Mouse (Mus musculus) liver, adult 2 months (tissue): Measurements from ENCODE around the gene Hc. TPM values are rescaled to one million over a fixed set of nuclear protein-coding genes. Genes with fewer than 3 reads are reported as not detected.

ENCODE experiments used
- DNase-seq: peaks from one replicate; pipeline ENCODE4 v3.0.0-alpha.2; 2011; ENCODE audit warnings: low read depth, low spot score; ENCODE audit errors: extremely low read depth
- H3K27ac ChIP-seq: fragments of 200-500 bp; replicated peaks from 2 replicates; pipeline ENCODE4 v1.5.1; 2012; ENCODE audit warnings: low read depth, mild to moderate bottlenecking, control low read depth, inconsistent platforms, low read length; ENCODE audit not compliant: insufficient read depth
- H3K27me3 ChIP-seq: fragments of 200-500 bp; 2 replicates; pipeline ENCODE4 v1.6.1; 2012; ENCODE audit warnings: mild to moderate bottlenecking, moderate library complexity, low read length, inconsistent platforms; ENCODE audit not compliant: control insufficient read depth, insufficient read depth
- H3K36me3 ChIP-seq: fragments of 200-500 bp; 2 replicates; pipeline ENCODE4 v1.6.1; 2012; ENCODE audit warnings: low read length, inconsistent platforms; ENCODE audit not compliant: control insufficient read depth, insufficient read depth
- H3K4me1 ChIP-seq: fragments of 200-500 bp; 2 replicates; pipeline ENCODE4 v1.6.1; 2011; ENCODE audit warnings: low read length; ENCODE audit not compliant: control insufficient read depth, insufficient read depth
- H3K4me3 ChIP-seq: fragments of 200-500 bp; 2 replicates; pipeline ENCODE4 v1.5.1; 2011; ENCODE audit warnings: low read depth, mild to moderate bottlenecking, control low read depth, low read length, moderate library complexity; ENCODE audit not compliant: insufficient read depth
- H3K79me2 ChIP-seq: fragments of 200-500 bp; 2 replicates; pipeline ENCODE4 v1.6.1; 2012; ENCODE audit warnings: inconsistent platforms, mild to moderate bottlenecking, low read length, moderate library complexity; ENCODE audit not compliant: control insufficient read depth, insufficient read depth
- H3K9ac ChIP-seq: fragments of 200-500 bp; 2 replicates; pipeline ENCODE4 v1.6.1; 2012; ENCODE audit warnings: low read depth, mild to moderate bottlenecking, control low read depth, inconsistent platforms, low read length
- CTCF ChIP-seq: fragments of 200-500 bp; IDR thresholded peaks from 2 replicates; pipeline ENCODE4 v1.5.1; 2011; ENCODE audit warnings: low read depth, low read length, control low read depth
- POLR2A ChIP-seq: fragments of 200-500 bp; IDR thresholded peaks from 2 replicates; pipeline ENCODE4 v1.6.1; 2011; ENCODE audit warnings: low read length, control low read depth; ENCODE audit not compliant: insufficient read depth; ENCODE audit errors: extremely low read depth
- WGBS: fragments of 180-500 bp; shearing (Covaris S2); methylation state at CpG from one replicate; pipeline ENCODE4 v1.1.7; 2018; 5-methylcytosine and 5-hydroxymethylcytosine counted together
- polyA plus RNA-seq: library from polyadenylated mRNA; depleted of rRNA; stranded (reverse); fragments of >200 nt; gene quantifications from 2 replicates; pipeline ENCODE4 v1.2.3, GENCODE M21; 2012
- total RNA-seq: library from RNA; depleted of rRNA; stranded (reverse); fragments of >200 nt; gene quantifications from 2 replicates; pipeline ENCODE4 v1.2.3, GENCODE M21; 2014

The Hc gene
- total and polyA plus RNA-seq, 2 experiments: 139 to 594 TPM

- 9% methylated on average over 2 of the region's 2 CpGs for WGBS
- Histone ChIP-seq H3K27me3 (no peaks in the 10 kb centered on the region), H3K4me3 (peak overlapping the region; percentile 17; the same call in 1 of the 2 replicates), H3K4me1 (peaks cover 17% of the 10 kb centered on the region), H3K36me3 (peaks cover 21% of the 10 kb centered on the region), H3K27ac (no peak overlapping the region; the same call in 1 of the 2 replicates), H3K79me2 (peaks cover 29% of the 10 kb centered on the region; the same call in 1 of the 2 replicates), H3K9ac (0 out of 2 replicates have a peak overlapping the region, but pooled peaks have one; percentile 16)
- peak; percentile 84 for DNase-seq
- TF ChIP-seq POLR2A (no peak), CTCF (no peak)
Observed at GRCm38 (mm10) chr2:35058325-35058724, 2.9 kb downstream of the Hc start.

DNA sequence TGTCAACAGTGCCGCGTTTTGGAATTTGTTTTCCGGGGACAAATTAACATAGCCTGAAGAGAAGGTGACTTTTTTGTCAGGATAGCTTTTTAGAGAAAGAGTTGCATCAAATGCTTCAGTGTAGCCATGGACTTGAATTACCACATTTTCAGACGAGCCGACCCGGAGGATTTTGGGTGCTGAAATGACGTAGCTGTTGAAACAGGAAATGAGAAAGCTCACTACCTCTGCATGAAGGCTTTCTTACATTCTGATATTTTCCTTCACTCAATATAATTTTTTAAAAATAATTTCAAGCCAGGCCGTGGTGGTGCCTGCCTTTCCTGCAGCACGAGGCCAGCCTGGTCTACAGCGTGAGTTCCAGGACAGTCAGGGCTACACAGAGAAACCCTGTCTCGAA, 4.0 kb downstream of the Hc start:
- H3K79me2 ChIP-seq: peaks cover 31% of the 10 kb centered on the region; the same call in 1 of the 2 replicates
- H3K36me3 ChIP-seq: peaks cover 25% of the 10 kb centered on the region
- peaks cover 12% of the 10 kb centered on the region; the same call in 1 of the 2 replicates for H3K4me1 ChIP-seq
- H3K9ac ChIP-seq: no peak overlapping the region
- no peak for TF ChIP-seq POLR2A
- no peak for TF ChIP-seq CTCF
- 68% methylated on average over 11 of the region's 11 CpGs for WGBS
- no peak overlapping the region for H3K4me3 ChIP-seq
- no peaks in the 10 kb centered on the region for H3K27me3 ChIP-seq
- DNase-seq: no peak
- no peak overlapping the region for H3K27ac ChIP-seq

DNA sequence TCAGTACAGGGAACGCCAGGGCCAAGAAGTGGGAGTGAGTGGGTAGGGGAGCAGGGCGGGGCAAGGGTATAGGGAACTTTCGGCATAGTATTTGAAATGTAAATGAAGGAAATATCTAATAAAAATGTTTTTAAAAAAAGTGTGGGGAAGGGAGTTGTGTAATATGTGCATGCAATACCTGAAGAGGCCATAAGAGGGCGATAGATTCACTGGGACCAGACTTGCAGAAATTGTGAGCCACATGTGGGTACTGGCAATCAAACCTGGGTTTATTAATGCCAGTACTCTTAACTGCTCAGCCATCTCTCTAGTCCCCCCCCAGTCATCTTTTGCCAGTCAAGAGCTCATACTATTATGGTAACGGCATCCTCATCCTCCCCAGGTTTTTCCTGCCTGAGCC, 12.4 kb downstream of the Hc start:
- DNase-seq: peak; percentile 66
- 48% methylated on average over 5 of the region's 5 CpGs for WGBS
- Histone ChIP-seq H3K27me3 (no peaks in the 10 kb centered on the region), H3K9ac (no peak overlapping the region), H3K27ac (no peak overlapping the region), H3K4me1 (peaks cover 11% of the 10 kb centered on the region; the same call in 1 of the 2 replicates), H3K4me3 (no peak overlapping the region), H3K79me2 (peaks cover 6% of the 10 kb centered on the region; the same call in 1 of the 2 replicates), H3K36me3 (peaks cover 43% of the 10 kb centered on the region)
- TF ChIP-seq POLR2A: no peak
- peak; percentile 70 for TF ChIP-seq CTCF

GRCm38 (mm10) chr2:35044956-35045355, 16.3 kb downstream of the Hc start:
- Histone ChIP-seq H3K4me3 (no peak overlapping the region), H3K79me2 (no peaks in the 10 kb centered on the region; the same call in 1 of the 2 replicates), H3K27me3 (no peaks in the 10 kb centered on the region), H3K4me1 (no peaks in the 10 kb centered on the region), H3K9ac (no peak overlapping the region), H3K27ac (no peak overlapping the region), H3K36me3 (peaks cover 48% of the 10 kb centered on the region)
- peak; percentile 55 for DNase-seq
- no peak for TF ChIP-seq POLR2A
- TF ChIP-seq CTCF: peak; percentile 60
- 65% methylated on average over 2 of the region's 2 CpGs for WGBS

DNA sequence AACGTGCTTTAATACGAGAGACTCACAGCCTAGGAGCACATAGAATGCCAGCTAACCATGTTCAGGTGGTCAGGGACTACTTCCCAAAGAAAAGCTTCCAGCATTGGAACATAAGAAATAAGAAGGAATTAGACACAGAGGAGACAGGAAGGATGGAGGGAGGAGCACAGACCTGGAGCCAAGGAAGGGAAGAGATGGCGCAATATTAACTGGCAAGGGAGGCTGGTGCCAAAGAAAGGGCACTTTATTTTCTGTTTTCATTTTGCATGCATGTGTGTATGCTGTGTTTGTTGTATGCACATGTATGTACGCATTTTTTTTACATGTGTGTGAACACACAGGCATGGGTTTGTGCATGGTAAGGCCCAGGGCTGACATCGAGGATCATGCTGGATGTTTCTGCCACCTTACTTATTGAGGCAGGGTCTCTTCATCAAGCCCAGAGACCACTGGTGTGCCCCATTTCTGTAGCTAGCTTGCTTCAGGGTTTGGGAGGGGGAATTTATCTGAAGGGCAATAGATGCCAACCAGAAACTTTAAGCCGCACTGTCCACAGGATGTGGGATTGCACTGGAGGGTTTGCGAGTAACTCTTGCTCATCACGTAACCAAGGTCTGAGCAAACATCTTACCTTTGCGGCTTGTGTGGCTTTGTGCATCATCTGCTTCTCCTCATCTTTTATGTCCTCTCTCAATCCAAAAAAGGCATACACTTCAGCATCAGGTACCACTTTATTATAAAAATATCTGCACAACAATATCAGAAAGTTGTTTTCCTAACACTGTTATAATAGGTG, 22.5 kb downstream of the Hc start:
- Histone ChIP-seq H3K27ac (no peak overlapping the region), H3K36me3 (peaks cover 68% of the 10 kb centered on the region), H3K27me3 (no peaks in the 10 kb centered on the region), H3K4me1 (no peaks in the 10 kb centered on the region), H3K9ac (no peak overlapping the region), H3K79me2 (no peaks in the 10 kb centered on the region), H3K4me3 (no peak overlapping the region)
- DNase-seq: peak; percentile 46
- TF ChIP-seq CTCF (no peak), POLR2A (no peak)
- WGBS: 85% methylated on average over 9 of the region's 9 CpGs
